Mouse (Mus musculus) neural tube, postnatal 0 days (tissue): ENCODE measurements around the gene Mtor. TPM values are rescaled to one million over a fixed set of nuclear protein-coding genes. Genes with fewer than 3 reads are reported as not detected.

Experiments used
- polyA plus RNA-seq: library from polyadenylated mRNA; unstranded; fragments of >200 nt; fragmentation: Nextera tagmentation; extraction: Ambion mirVana; gene quantifications from 2 replicates; pipeline ENCODE4 v1.2.1, GENCODE M21; 2015

Mtor gene
- 21.6 and 22.2 TPM in 2 replicates for polyA plus RNA-seq

DNA sequence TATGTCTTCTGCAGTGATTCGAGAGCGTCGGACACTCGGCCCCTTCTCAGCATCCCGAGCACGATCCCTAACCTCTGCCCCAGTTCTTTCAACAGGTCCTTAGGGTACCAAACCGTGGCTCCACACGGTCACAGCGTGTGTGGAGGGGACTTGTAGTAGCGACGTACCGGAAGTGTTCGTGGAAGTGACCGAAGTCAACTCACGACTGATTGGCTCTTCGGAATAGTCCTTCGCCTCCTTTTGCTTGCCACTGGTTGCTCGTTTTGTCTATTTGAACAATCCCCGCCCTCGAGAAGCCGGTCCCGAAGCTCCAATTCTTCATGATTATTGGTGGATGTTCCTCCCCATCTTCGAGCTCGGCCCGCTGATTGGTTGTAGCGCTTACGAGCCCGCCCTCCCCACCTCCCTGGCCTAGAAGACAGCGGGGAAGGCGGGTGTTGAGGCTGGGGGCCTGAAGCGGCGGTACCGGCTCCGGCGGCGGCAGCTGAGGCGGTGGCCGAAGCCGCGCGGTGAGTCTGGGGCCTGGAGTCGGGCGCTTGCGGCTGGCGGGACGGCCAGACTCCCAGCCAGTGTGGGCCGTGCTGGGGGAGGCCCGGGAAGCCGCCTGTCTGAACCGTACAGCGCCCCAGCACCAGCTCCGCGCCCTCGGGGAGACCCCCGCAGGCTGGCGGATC, at the start of gene Mtor:
Gene Mtor (plus strand): TSS at position 433 of the 674 bp plus-strand sequence.

GRCm38 (mm10) chr4:148444250-148444967, 4.0 kb upstream of the Mtor start, which contains the start of gene Ubiad1:
TSS of gene Ubiad1 (minus strand) at chr4:148444771.

GRCm38 (mm10) chr4:148500410-148500867, 52.0 kb downstream of the Mtor start, which contains the start of gene Angptl7:
TSS of gene Angptl7 (minus strand) at chr4:148500460.

DNA sequence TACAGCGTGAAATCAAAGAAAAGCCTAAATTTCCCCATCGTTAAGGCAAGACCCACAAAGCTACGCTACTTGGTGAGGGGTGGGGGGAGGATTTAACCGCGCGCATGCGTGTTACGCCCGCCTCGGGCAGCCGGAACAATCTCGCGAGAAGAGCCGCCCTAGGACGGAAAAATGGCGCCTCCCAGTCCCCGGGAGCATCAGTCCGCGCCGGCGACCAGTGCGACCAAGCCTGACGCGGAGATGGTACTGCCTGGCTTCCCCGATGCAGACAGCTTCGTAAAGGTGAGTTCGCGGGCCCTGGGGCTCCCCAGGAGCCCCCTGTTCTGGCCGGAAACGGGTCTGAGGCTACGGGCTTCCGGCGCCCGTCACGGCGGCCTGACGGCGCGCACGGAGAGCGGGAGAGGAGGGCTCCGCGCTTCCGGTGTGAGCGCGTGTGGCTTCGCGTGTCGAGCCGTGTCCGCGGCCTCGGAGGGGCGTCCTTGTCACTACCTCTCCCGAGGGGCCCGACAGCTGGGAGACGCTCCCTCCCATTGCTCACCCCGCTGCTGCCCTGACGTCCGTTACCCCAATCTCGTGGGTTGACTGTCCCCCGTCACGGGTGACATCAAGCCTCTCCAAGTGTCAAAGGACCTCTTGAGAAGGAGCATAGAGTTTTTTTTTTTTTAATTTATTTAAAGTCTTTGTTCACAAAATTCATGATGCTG, 110.0 kb downstream of the Mtor start, which contains the start of gene Exosc10:
Gene Exosc10 (plus strand): TSS at position 133 of the 704 bp plus-strand sequence.

GRCm38 (mm10) chr4:148591171-148591630, 142.8 kb downstream of the Mtor start, which contains the start of gene Srm:
TSS of gene Srm (plus strand) at chr4:148591503.

DNA sequence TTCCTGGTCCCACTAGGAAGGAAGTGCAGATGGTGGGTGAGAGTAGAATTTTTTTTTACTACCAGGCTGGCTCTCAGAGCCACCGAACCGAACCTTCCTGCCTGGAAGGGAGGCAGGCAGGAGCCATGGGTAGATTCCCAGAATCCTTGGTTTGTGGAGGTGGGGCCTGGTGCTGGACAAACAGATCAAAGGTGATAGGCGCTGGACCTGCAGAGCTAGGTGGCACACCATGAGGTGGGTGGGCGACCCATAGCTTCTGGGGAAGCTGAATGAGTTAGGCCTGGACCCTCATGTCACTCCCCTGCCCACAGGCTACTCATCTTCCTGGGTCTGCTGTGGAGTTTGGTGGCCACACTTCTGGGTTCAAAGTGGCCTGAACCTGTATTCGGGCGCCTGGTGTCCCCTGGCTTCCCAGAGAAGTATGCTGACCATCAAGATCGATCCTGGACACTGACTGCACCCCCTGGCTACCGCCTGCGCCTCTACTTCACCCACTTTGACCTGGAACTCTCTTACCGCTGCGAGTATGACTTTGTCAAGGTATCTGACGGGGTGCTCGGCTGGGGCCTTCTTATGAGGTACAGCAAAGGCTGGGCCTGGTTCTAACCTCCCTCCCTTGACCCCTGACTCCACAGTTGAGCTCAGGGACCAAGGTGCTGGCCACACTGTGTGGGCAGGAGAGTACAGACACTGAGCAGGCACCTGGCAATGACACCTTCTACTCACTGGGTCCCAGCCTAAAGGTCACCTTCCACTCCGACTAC, 154.1 kb downstream of the Mtor start, which contains the start of gene Masp2:
Gene Masp2 (plus strand): TSS at position 198 of the 764 bp plus-strand sequence.

Other genes starting within 250 kb of the Mtor start
- 9.6 and 10.8 TPM in 2 replicates for gene Disp3, start 160.6 kb upstream of the Mtor start, polyA plus RNA-seq
- 12.6 and 13.9 TPM in 2 replicates for gene Ubiad1, start 3.8 kb upstream of the Mtor start, polyA plus RNA-seq
- 0.27 and 0.37 TPM in 2 replicates for gene Angptl7, start 51.8 kb downstream of the Mtor start, polyA plus RNA-seq
- gene Exosc10, start 109.8 kb downstream of the Mtor start, polyA plus RNA-seq, result 55.3 and 63.4 TPM in 2 replicates
- gene Srm, start 142.9 kb downstream of the Mtor start, polyA plus RNA-seq, result 190 and 192 TPM in 2 replicates
- gene Masp2, start 153.9 kb downstream of the Mtor start, polyA plus RNA-seq, result 0.37 and 0.73 TPM in 2 replicates
- gene Tardbp, start 178.4 kb downstream of the Mtor start, polyA plus RNA-seq, result 109 TPM in 2 replicates
- not detected in 2 replicates for gene Gm572, start 194.7 kb downstream of the Mtor start, polyA plus RNA-seq